Mouse (Mus musculus): ENCODE measurements at regions not wholly inside any gene's neighbourhood (a gene's known extent, or its start where the extent isn't known, plus 50 kb on each side); places are given as distances from the start of the nearest gene placed in this dataset.
A peak's percentile ranks its signal among the peaks of the same experiment; 100 is the strongest.

GRCm38 (mm10) chr6:138956461-138957072 lies 298.2 kb upstream of the Igbp1b start:
- H3K9me3 ChIP-seq (replicated peaks) = no peaks in the 10 kb centered on the region
- no peaks in the 10 kb centered on the region for H3K27me3 ChIP-seq (replicated peaks)
- H3K9ac ChIP-seq (replicated peaks) = no peak overlapping the region
- no peak overlapping the region for H3K27ac ChIP-seq (replicated peaks)
- H3K4me3 ChIP-seq (replicated peaks) = no peak overlapping the region
- H3K36me3 ChIP-seq = no peaks in the 10 kb centered on the region
- no peak overlapping the region for H3K4me2 ChIP-seq
- H3K4me1 ChIP-seq = no peaks in the 10 kb centered on the region
- ATAC-seq (ENCODE audit: low FRiP score) = no peak
- WGBS = 93% methylated on average over 3 of the region's 3 CpGs

- no peak for ATAC-seq (ENCODE audit: low FRiP score)
- Histone ChIP-seq H3K4me1 (no peaks in the 10 kb centered on the region), H3K4me2 (no peak overlapping the region), H3K9me3 (replicated peaks) (no peaks in the 10 kb centered on the region), H3K4me3 (replicated peaks) (no peak overlapping the region), H3K9ac (replicated peaks) (no peak overlapping the region), H3K27me3 (replicated peaks) (no peaks in the 10 kb centered on the region), H3K27ac (replicated peaks) (no peak overlapping the region), H3K36me3 (no peaks in the 10 kb centered on the region)
- 88% methylated on average over 3 of the region's 3 CpGs for WGBS
Observed at GRCm38 (mm10) chr6:138950888-138951287, 292.5 kb upstream of the Igbp1b start.

- Histone ChIP-seq H3K9ac (replicated peaks) (no peak overlapping the region), H3K27me3 (replicated peaks) (no peaks in the 10 kb centered on the region), H3K4me3 (replicated peaks) (no peak overlapping the region), H3K9me3 (replicated peaks) (no peaks in the 10 kb centered on the region), H3K36me3 (no peaks in the 10 kb centered on the region), H3K27ac (replicated peaks) (no peak overlapping the region), H3K4me2 (no peak overlapping the region), H3K4me1 (no peaks in the 10 kb centered on the region)
- 86% methylated on average over 5 of the region's 5 CpGs for WGBS
- ATAC-seq (ENCODE audit: low FRiP score) = no peak
Observed at GRCm38 (mm10) chr6:138946632-138947031, 288.3 kb upstream of the Igbp1b start.

- H3K4me3 ChIP-seq (replicated peaks) = no peak overlapping the region
- H3K9me3 ChIP-seq (replicated peaks) = no peaks in the 10 kb centered on the region
- no peak for ATAC-seq (ENCODE audit: low FRiP score)
- WGBS = 73% methylated on average over 1 of the region's 1 CpGs
- H3K4me1 ChIP-seq = no peaks in the 10 kb centered on the region
- no peak overlapping the region for H3K4me2 ChIP-seq
- H3K9ac ChIP-seq (replicated peaks) = no peak overlapping the region
- H3K27me3 ChIP-seq (replicated peaks) = no peaks in the 10 kb centered on the region
- no peak overlapping the region for H3K27ac ChIP-seq (replicated peaks)
- no peaks in the 10 kb centered on the region for H3K36me3 ChIP-seq
Observed at GRCm38 (mm10) chr6:138945432-138945831, 287.1 kb upstream of the Igbp1b start.

GRCm38 (mm10) chr6:138920161-138920560 lies 261.8 kb upstream of the Igbp1b start:
- Histone ChIP-seq H3K4me2 (no peak overlapping the region), H3K36me3 (no peaks in the 10 kb centered on the region), H3K4me3 (replicated peaks) (no peak overlapping the region), H3K9me3 (replicated peaks) (no peaks in the 10 kb centered on the region), H3K9ac (replicated peaks) (no peak overlapping the region), H3K4me1 (no peaks in the 10 kb centered on the region), H3K27me3 (replicated peaks) (no peaks in the 10 kb centered on the region), H3K27ac (replicated peaks) (no peak overlapping the region)
- 48% methylated on average over 2 of the region's 2 CpGs for WGBS
- ATAC-seq (ENCODE audit: low FRiP score) = no peak

GRCm38 (mm10) chr6:138919531-138919930 lies 261.2 kb upstream of the Igbp1b start:
- H3K4me1 ChIP-seq = no peaks in the 10 kb centered on the region
- no peak overlapping the region for H3K4me2 ChIP-seq
- H3K27ac ChIP-seq (replicated peaks) = no peak overlapping the region
- no peak overlapping the region for H3K4me3 ChIP-seq (replicated peaks)
- H3K9me3 ChIP-seq (replicated peaks) = no peaks in the 10 kb centered on the region
- no peak for ATAC-seq (ENCODE audit: low FRiP score)
- H3K27me3 ChIP-seq (replicated peaks) = no peaks in the 10 kb centered on the region
- no peak overlapping the region for H3K9ac ChIP-seq (replicated peaks)
- 91% methylated on average over 4 of the region's 4 CpGs for WGBS
- H3K36me3 ChIP-seq = no peaks in the 10 kb centered on the region

- Histone ChIP-seq H3K27me3 (replicated peaks) (no peaks in the 10 kb centered on the region), H3K4me2 (no peak overlapping the region), H3K36me3 (no peaks in the 10 kb centered on the region), H3K9ac (replicated peaks) (no peak overlapping the region), H3K27ac (replicated peaks) (no peak overlapping the region), H3K9me3 (replicated peaks) (no peaks in the 10 kb centered on the region), H3K4me1 (no peaks in the 10 kb centered on the region), H3K4me3 (replicated peaks) (no peak overlapping the region)
- WGBS = 77% methylated on average over 3 of the region's 3 CpGs
- ATAC-seq (ENCODE audit: low FRiP score) = no peak
Observed at GRCm38 (mm10) chr6:138914981-138915380, 256.6 kb upstream of the Igbp1b start.

GRCm38 (mm10) chr6:138873610-138874009 lies 215.3 kb upstream of the Igbp1b start:
- Histone ChIP-seq H3K9me3 (replicated peaks) (no peaks in the 10 kb centered on the region), H3K4me3 (replicated peaks) (no peak overlapping the region), H3K4me2 (peak overlapping the region; percentile 30; the same call in 1 of the 2 replicates), H3K4me1 (0 out of 2 replicates have a peak, but pooled peaks cover 5% of the 10 kb centered on the region), H3K27me3 (replicated peaks) (no peaks in the 10 kb centered on the region), H3K36me3 (no peaks in the 10 kb centered on the region), H3K27ac (replicated peaks) (no peak overlapping the region), H3K9ac (replicated peaks) (no peak overlapping the region)
- ATAC-seq (ENCODE audit: low FRiP score) = peak; percentile 69; the same call in 1 of the 2 replicates
- 50% methylated on average over 12 of the region's 12 CpGs for WGBS

- Histone ChIP-seq H3K4me1 (0 out of 2 replicates have a peak, but pooled peaks cover 5% of the 10 kb centered on the region), H3K27ac (replicated peaks) (no peak overlapping the region), H3K9ac (replicated peaks) (no peak overlapping the region), H3K27me3 (replicated peaks) (no peaks in the 10 kb centered on the region), H3K4me3 (replicated peaks) (no peak overlapping the region), H3K4me2 (peak overlapping the region; percentile 23), H3K9me3 (replicated peaks) (no peaks in the 10 kb centered on the region), H3K36me3 (no peaks in the 10 kb centered on the region)
- ATAC-seq (ENCODE audit: low FRiP score) = no peak
- 58% methylated on average over 20 of the region's 20 CpGs for WGBS
Observed at GRCm38 (mm10) chr6:138872495-138873415, 214.4 kb upstream of the Igbp1b start.

- no peaks in the 10 kb centered on the region for H3K27me3 ChIP-seq (replicated peaks)
- no peak overlapping the region for H3K4me3 ChIP-seq (replicated peaks)
- no peak for ATAC-seq (ENCODE audit: low FRiP score)
- no peak overlapping the region for H3K4me2 ChIP-seq
- no peak overlapping the region for H3K9ac ChIP-seq (replicated peaks)
- no peaks in the 10 kb centered on the region for H3K36me3 ChIP-seq
- no peaks in the 10 kb centered on the region for H3K4me1 ChIP-seq
- H3K9me3 ChIP-seq (replicated peaks) = no peaks in the 10 kb centered on the region
- WGBS = 95% methylated on average over 8 of the region's 8 CpGs
- H3K27ac ChIP-seq (replicated peaks) = no peak overlapping the region
Observed at GRCm38 (mm10) chr6:138838043-138838442, 179.7 kb upstream of the Igbp1b start.

- Histone ChIP-seq H3K27ac (replicated peaks) (no peak overlapping the region), H3K4me2 (no peak overlapping the region), H3K27me3 (replicated peaks) (no peaks in the 10 kb centered on the region), H3K9ac (replicated peaks) (no peak overlapping the region), H3K9me3 (replicated peaks) (no peaks in the 10 kb centered on the region), H3K4me3 (replicated peaks) (no peak overlapping the region), H3K36me3 (no peaks in the 10 kb centered on the region), H3K4me1 (no peaks in the 10 kb centered on the region)
- ATAC-seq (ENCODE audit: low FRiP score) = no peak
- WGBS = 95% methylated on average over 6 of the region's 6 CpGs
Observed at GRCm38 (mm10) chr6:138834876-138835275, 176.5 kb upstream of the Igbp1b start.

- no peak overlapping the region for H3K27ac ChIP-seq (replicated peaks)
- H3K9me3 ChIP-seq (replicated peaks) = no peaks in the 10 kb centered on the region
- no peaks in the 10 kb centered on the region for H3K27me3 ChIP-seq (replicated peaks)
- no peak overlapping the region for H3K9ac ChIP-seq (replicated peaks)
- H3K4me1 ChIP-seq = no peaks in the 10 kb centered on the region
- no peak overlapping the region for H3K4me2 ChIP-seq
- no peaks in the 10 kb centered on the region for H3K36me3 ChIP-seq
- 79% methylated on average over 4 of the region's 4 CpGs for WGBS
- no peak for ATAC-seq (ENCODE audit: low FRiP score)
- H3K4me3 ChIP-seq (replicated peaks) = no peak overlapping the region
Observed at GRCm38 (mm10) chr6:138801835-138802234, 143.5 kb upstream of the Igbp1b start.

All from neural tube, embryonic 15.5 days (tissue).